Mouse (Mus musculus) thymus, adult 2 months (tissue): ENCODE data around the gene E2f2. TPM values are rescaled to one million over a fixed set of nuclear protein-coding genes. Genes with fewer than 3 reads are reported as not detected.
A peak's percentile ranks its signal among the peaks of the same experiment; 100 is the strongest.

Source experiments
- DNase-seq: peaks from one replicate; pipeline ENCODE4 v3.0.0; 2021
- H3K27ac ChIP-seq: fragments of 200-500 bp; 2 replicates; pipeline ENCODE4 v1.5.1; 2012; ENCODE audit warnings: low read length, control low read depth; ENCODE audit not compliant: control insufficient read depth, insufficient read depth
- H3K27me3 ChIP-seq: fragments of 200-500 bp; 2 replicates; pipeline ENCODE4 v1.6.1; 2012; ENCODE audit warnings: mild to moderate bottlenecking, low read length, moderate library complexity, mixed read lengths; ENCODE audit not compliant: control insufficient read depth, insufficient read depth
- H3K36me3 ChIP-seq: fragments of 200-500 bp; 2 replicates; pipeline ENCODE4 v1.6.1; 2012; ENCODE audit warnings: mild to moderate bottlenecking, low read length, moderate library complexity; ENCODE audit not compliant: control insufficient read depth, insufficient read depth
- H3K4me1 ChIP-seq: fragments of 200-500 bp; replicated peaks from 2 replicates; pipeline ENCODE4 v1.6.1; 2012; ENCODE audit warnings: low read length; ENCODE audit not compliant: control insufficient read depth, insufficient read depth
- H3K4me3 ChIP-seq: fragments of 200-500 bp; 2 replicates; pipeline ENCODE4 v1.5.1; 2012; ENCODE audit warnings: mild to moderate bottlenecking, low read length, control low read depth, moderate library complexity; ENCODE audit not compliant: control insufficient read depth, insufficient read depth
- CTCF ChIP-seq: fragments of 200-500 bp; IDR thresholded peaks from 2 replicates; pipeline ENCODE4 v1.5.1; 2012; ENCODE audit warnings: mild to moderate bottlenecking, control low read depth, low read length, moderate library complexity, borderline replicate concordance; ENCODE audit not compliant: control insufficient read depth, poor library complexity, insufficient read depth; ENCODE audit errors: extremely low read depth
- POLR2A ChIP-seq: fragments of 200-500 bp; IDR thresholded peaks from 2 replicates; pipeline ENCODE4 v1.6.1; 2012; ENCODE audit warnings: mild to moderate bottlenecking, low read length, control low read depth, moderate library complexity; ENCODE audit not compliant: control insufficient read depth, poor library complexity, insufficient read depth; ENCODE audit errors: extremely low read depth
- WGBS: fragments of 180-500 bp; shearing (Covaris S2); methylation state at CpG from one replicate; pipeline ENCODE4 v1.1.7; 2018; 5-methylcytosine and 5-hydroxymethylcytosine counted together
- polyA plus RNA-seq: library from polyadenylated mRNA; depleted of rRNA; stranded (reverse); fragments of >200 nt; gene quantifications from 2 replicates; pipeline ENCODE4 v1.2.3, GENCODE M21; 2012

E2f2 gene
- polyA plus RNA-seq, 1 experiment, result 164 TPM

GRCm38 (mm10) chr4:136145362-136145885, 26.8 kb upstream of the E2f2 start:
- H3K27ac ChIP-seq, result peak overlapping the region; percentile 71; the same call in 1 of the 2 replicates
- H3K27me3 ChIP-seq, result no peaks in the 10 kb centered on the region
- peaks cover 43% of the 10 kb centered on the region for H3K4me1 ChIP-seq
- H3K4me3 ChIP-seq, result peak overlapping the region; percentile 28
- TF ChIP-seq CTCF (no peak), POLR2A (no peak)
- WGBS, result 77% methylated on average over 11 of the region's 11 CpGs
- H3K36me3 ChIP-seq, result peaks cover 5% of the 10 kb centered on the region; the same call in 1 of the 2 replicates
- DNase-seq, result no peak

- WGBS, result 82% methylated on average over 7 of the region's 7 CpGs
- no peak overlapping the region for H3K4me3 ChIP-seq
- TF ChIP-seq CTCF (no peak), POLR2A (no peak)
- H3K4me1 ChIP-seq, result peaks cover 40% of the 10 kb centered on the region
- no peak overlapping the region for H3K27ac ChIP-seq
- no peak for DNase-seq
- H3K36me3 ChIP-seq, result peaks cover 5% of the 10 kb centered on the region; the same call in 1 of the 2 replicates
- no peaks in the 10 kb centered on the region for H3K27me3 ChIP-seq
These were observed 26.0 kb upstream of the E2f2 start for GRCm38 (mm10) chr4:136145991-136146711.

- peaks cover 5% of the 10 kb centered on the region; the same call in 1 of the 2 replicates for H3K36me3 ChIP-seq
- no peaks in the 10 kb centered on the region for H3K27me3 ChIP-seq
- TF ChIP-seq POLR2A (no peak), CTCF (no peak)
- H3K4me3 ChIP-seq, result no peak overlapping the region
- H3K4me1 ChIP-seq, result peaks cover 40% of the 10 kb centered on the region
- no peak overlapping the region for H3K27ac ChIP-seq
- DNase-seq, result no peak
- WGBS, result 70% methylated on average over 6 of the region's 6 CpGs
These were observed 25.5 kb upstream of the E2f2 start for GRCm38 (mm10) chr4:136146712-136147154.

- H3K27ac ChIP-seq, result peak overlapping the region; percentile 46
- DNase-seq, result peak; percentile 90
- peaks cover 40% of the 10 kb centered on the region for H3K4me1 ChIP-seq
- peak overlapping the region; percentile 43 for H3K4me3 ChIP-seq
- peaks cover 5% of the 10 kb centered on the region; the same call in 1 of the 2 replicates for H3K36me3 ChIP-seq
- 3% methylated on average over 46 of the region's 48 CpGs for WGBS
- no peak for TF ChIP-seq CTCF
- peak; percentile 63; the same call in 1 of the 2 replicates for TF ChIP-seq POLR2A
- no peaks in the 10 kb centered on the region for H3K27me3 ChIP-seq
These were observed 24.6 kb upstream of the E2f2 start for GRCm38 (mm10) chr4:136147436-136148135.

- WGBS, result 19% methylated on average over 31 of the region's 31 CpGs
- peak; percentile 67 for DNase-seq
- Histone ChIP-seq H3K4me1 (peaks cover 33% of the 10 kb centered on the region), H3K4me3 (peak overlapping the region; percentile 43), H3K27me3 (no peaks in the 10 kb centered on the region), H3K27ac (peak overlapping the region; percentile 46), H3K36me3 (peaks cover 5% of the 10 kb centered on the region; the same call in 1 of the 2 replicates)
- peak; percentile 5; the same call in 1 of the 2 replicates for TF ChIP-seq POLR2A
- TF ChIP-seq CTCF, result no peak
These were observed 23.7 kb upstream of the E2f2 start for GRCm38 (mm10) chr4:136148342-136149044.

GRCm38 (mm10) chr4:136149045-136149379, 23.2 kb upstream of the E2f2 start:
- peaks cover 5% of the 10 kb centered on the region; the same call in 1 of the 2 replicates for H3K36me3 ChIP-seq
- TF ChIP-seq POLR2A, result no peak
- TF ChIP-seq CTCF, result no peak
- peaks cover 33% of the 10 kb centered on the region for H3K4me1 ChIP-seq
- H3K27ac ChIP-seq, result peak overlapping the region; percentile 46; the same call in 1 of the 2 replicates
- no peak overlapping the region for H3K4me3 ChIP-seq
- no peaks in the 10 kb centered on the region for H3K27me3 ChIP-seq
- 97% methylated on average over 2 of the region's 2 CpGs for WGBS
- no peak for DNase-seq
